Mouse (Mus musculus) layer of hippocampus, adult 11-12 months (tissue): ENCODE results near the gene 9930022D16Rik.

Experiments
- DNase-seq: peaks from one replicate; pipeline ENCODE4 v3.0.0; 2022; ENCODE audit warnings: low spot score

Gene 9930022D16Rik

GRCm38 (mm10) chr11:109456261-109456660, 42.5 kb downstream of the 9930022D16Rik start:
- DNase-seq = no peak

- DNase-seq = no peak
Measured at GRCm38 (mm10) chr11:109458165-109458564, 44.4 kb downstream of the 9930022D16Rik start.

GRCm38 (mm10) chr11:109460586-109460985, 46.9 kb downstream of the 9930022D16Rik start:
- no peak for DNase-seq

GRCm38 (mm10) chr11:109465068-109465467, 51.4 kb downstream of the 9930022D16Rik start:
- DNase-seq = no peak

- DNase-seq = no peak
Measured at GRCm38 (mm10) chr11:109466987-109467386, 53.3 kb downstream of the 9930022D16Rik start.

GRCm38 (mm10) chr11:109468133-109468532, 54.4 kb downstream of the 9930022D16Rik start:
- no peak for DNase-seq
